Mouse (Mus musculus) neural tube, embryonic 14.5 days (tissue): ENCODE measurements around the gene Wbp2. TPM values are rescaled to one million over a fixed set of nuclear protein-coding genes. Genes with fewer than 3 reads are reported as not detected.
A peak's percentile ranks its signal among the peaks of the same experiment; 100 is the strongest.

Source experiments
- ATAC-seq: fragments of 200-750 bp; cut with Nextera tagmentation; 2 replicates; pipeline ENCODE4 v1.8.0; 2017; ENCODE audit warnings: low read depth, mild to moderate bottlenecking, moderate TSS enrichment, moderate library complexity
- H3K27ac ChIP-seq: fragments of 300-500 bp; sonication (generic); 2 replicates; pipeline ENCODE4 v1.5.1; 2014; ENCODE audit warnings: low read depth, mild to moderate bottlenecking, control low read depth, low read length, moderate library complexity, mixed read lengths
- H3K27me3 ChIP-seq: fragments of 300-500 bp; sonication (generic); 2 replicates; pipeline ENCODE4 v1.6.1; 2014; ENCODE audit warnings: low read length; ENCODE audit not compliant: control insufficient read depth, insufficient read depth
- H3K36me3 ChIP-seq: fragments of 300-500 bp; sonication (generic); 2 replicates; pipeline ENCODE4 v1.6.1; 2014; ENCODE audit warnings: low read length, mixed read lengths; ENCODE audit not compliant: control insufficient read depth, insufficient read depth
- H3K4me1 ChIP-seq: fragments of 300-500 bp; sonication (generic); 2 replicates; pipeline ENCODE4 v1.6.1; 2014; ENCODE audit warnings: low read length; ENCODE audit not compliant: control insufficient read depth, insufficient read depth
- H3K4me2 ChIP-seq: fragments of 300-500 bp; sonication (generic); 2 replicates; pipeline ENCODE4 v1.6.1; 2014; ENCODE audit warnings: mild to moderate bottlenecking, low read depth, low read length, control low read depth
- H3K4me3 ChIP-seq: fragments of 300-500 bp; sonication (generic); 2 replicates; pipeline ENCODE4 v1.5.1; 2014; ENCODE audit warnings: low read depth, low read length, control low read depth, mixed read lengths
- H3K9ac ChIP-seq: fragments of 300-500 bp; sonication (generic); replicated peaks from 2 replicates; pipeline ENCODE4 v1.6.1; 2014; ENCODE audit warnings: low read depth, mild to moderate bottlenecking, control low read depth, low read length, mixed read lengths
- H3K9me3 ChIP-seq: fragments of 300-500 bp; sonication (generic); 2 replicates; pipeline ENCODE4 v1.6.1; 2016; ENCODE audit warnings: low read length; ENCODE audit not compliant: control insufficient read depth
- WGBS: fragments of 180-500 bp; shearing (Covaris S2); extraction: QIAGEN DNeasy Blood & Tissue Kit; methylation state at CpG from one replicate; pipeline ENCODE4 v1.1.7; 2014; 5-methylcytosine and 5-hydroxymethylcytosine counted together
- polyA plus RNA-seq: library from polyadenylated mRNA; unstranded; fragments of >200 nt; fragmentation: Nextera tagmentation; extraction: Ambion mirVana; gene quantifications from 2 replicates; pipeline ENCODE4 v1.2.1, GENCODE M21; 2014

Gene Wbp2
- polyA plus RNA-seq, 1 experiment from 2014 or later = 177 TPM

DNA sequence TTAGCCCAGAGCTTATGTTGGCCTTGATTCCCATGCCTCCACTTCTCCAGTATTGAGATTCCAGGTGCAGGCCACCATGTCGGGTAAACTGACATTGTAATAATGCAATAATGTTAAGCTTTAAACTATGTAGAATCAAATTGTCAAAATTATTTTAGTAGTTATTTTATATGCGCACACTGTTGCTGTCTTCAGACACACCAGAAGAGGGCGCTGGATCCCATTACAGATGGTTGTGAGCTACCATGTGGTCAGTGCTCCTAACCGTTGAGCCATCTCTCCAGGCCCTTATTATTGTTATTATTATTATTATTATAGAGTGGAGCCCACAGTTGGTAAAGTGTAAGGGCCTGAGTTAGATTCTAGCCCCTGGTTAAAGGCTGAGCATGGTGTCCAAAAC lies 24.3 kb upstream of the Wbp2 start:
- WGBS = 79% methylated on average over 4 of the region's 4 CpGs
- no peak overlapping the region for H3K9ac ChIP-seq
- H3K4me2 ChIP-seq = no peak overlapping the region
- no peaks in the 10 kb centered on the region for H3K36me3 ChIP-seq
- H3K27me3 ChIP-seq = peaks cover 43% of the 10 kb centered on the region
- H3K9me3 ChIP-seq = no peaks in the 10 kb centered on the region
- H3K4me3 ChIP-seq = no peak overlapping the region
- peaks cover 3% of the 10 kb centered on the region; the same call in 1 of the 2 replicates for H3K4me1 ChIP-seq
- ATAC-seq = no peak
- H3K27ac ChIP-seq = no peak overlapping the region

DNA sequence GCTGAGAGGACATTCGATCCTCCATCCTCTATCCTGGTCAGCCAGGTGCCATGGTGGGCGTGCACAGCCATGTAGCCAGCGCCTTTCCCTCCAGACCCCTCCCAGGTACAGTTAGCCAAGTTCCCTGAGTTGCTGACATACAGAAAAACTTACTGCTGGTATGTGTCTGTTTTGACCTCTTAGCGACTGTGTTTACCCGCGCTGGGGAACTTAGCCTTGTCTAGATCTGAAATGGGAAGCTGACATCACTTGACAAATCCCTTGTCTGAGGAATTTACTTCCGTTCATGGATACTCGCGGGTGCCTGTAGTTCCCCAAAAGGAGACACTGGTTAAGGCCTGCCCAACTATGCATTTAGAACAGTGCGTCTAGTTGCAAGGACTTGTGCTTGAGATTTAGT lies 23.7 kb upstream of the Wbp2 start:
- Histone ChIP-seq H3K27me3 (peaks cover 43% of the 10 kb centered on the region), H3K4me3 (peak overlapping the region; percentile 25; the same call in 1 of the 2 replicates), H3K9ac (no peak overlapping the region), H3K36me3 (no peaks in the 10 kb centered on the region), H3K27ac (no peak overlapping the region), H3K4me2 (peak overlapping the region; percentile 45; the same call in 1 of the 2 replicates), H3K4me1 (peaks cover 3% of the 10 kb centered on the region; the same call in 1 of the 2 replicates), H3K9me3 (no peaks in the 10 kb centered on the region)
- WGBS = 35% methylated on average over 10 of the region's 10 CpGs
- ATAC-seq = no peak

DNA sequence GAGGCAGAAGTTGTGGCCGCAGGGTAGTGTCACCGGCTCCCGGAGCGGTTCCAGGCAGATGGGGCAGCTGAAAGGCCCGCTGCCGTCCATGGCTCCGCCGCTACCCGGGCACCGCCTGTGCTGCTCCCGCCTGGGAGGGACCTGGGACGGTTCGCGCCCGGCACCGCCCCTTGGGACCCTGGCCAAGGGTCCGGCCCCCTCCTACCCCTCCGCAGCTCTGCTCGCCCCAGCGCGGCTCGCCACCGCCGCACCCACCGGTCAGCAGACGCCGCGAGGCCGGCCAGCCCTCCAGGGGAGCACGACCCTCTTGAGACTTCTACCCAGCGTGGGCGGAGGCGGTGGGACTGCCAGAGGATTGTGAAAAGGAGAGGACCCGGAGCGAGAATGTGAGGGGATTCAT lies 23.3 kb upstream of the Wbp2 start:
- Histone ChIP-seq H3K9ac (peak overlapping the region; percentile 34; the same call in 1 of the 2 replicates), H3K27me3 (peaks cover 43% of the 10 kb centered on the region), H3K27ac (no peak overlapping the region), H3K4me2 (peak overlapping the region; percentile 45), H3K4me3 (peak overlapping the region; percentile 25), H3K4me1 (peaks cover 3% of the 10 kb centered on the region; the same call in 1 of the 2 replicates), H3K36me3 (no peaks in the 10 kb centered on the region), H3K9me3 (no peaks in the 10 kb centered on the region)
- no peak; the same call in 1 of the 2 replicates for ATAC-seq
- under 1% methylated on average over 35 of the region's 35 CpGs for WGBS

DNA sequence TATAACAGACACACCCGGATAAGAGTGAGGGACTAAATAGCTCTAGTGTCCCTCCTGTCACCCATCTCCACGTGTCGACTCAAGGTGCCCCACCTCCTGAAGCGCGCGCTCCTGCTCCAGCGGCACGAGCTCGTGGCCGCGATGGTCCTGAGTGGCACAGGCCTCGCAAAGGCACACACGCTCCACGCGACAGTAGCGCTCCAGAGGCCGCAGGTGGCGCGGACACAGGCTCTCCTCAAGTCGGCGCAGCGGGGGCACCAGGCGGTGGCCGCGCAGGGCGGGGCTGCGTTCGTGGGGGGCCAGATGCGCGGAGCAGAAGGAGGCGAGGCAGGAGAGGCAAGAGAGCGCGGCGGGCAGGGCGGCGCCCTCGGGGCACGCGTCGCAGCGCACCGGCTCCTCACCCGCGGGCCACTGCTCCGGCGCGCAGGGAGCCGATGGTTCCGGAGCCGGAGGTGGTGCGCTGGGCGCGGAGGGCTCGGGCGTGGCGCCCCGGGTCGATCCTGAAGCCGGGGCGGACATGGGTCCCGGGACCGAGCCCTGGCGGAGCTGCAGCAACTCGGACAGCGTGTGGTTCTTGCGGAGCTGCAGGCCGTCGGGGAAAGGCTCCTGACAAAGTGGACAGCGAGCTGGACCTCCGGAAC lies 22.8 kb upstream of the Wbp2 start:
- peaks cover 5% of the 10 kb centered on the region for H3K4me1 ChIP-seq
- no peaks in the 10 kb centered on the region for H3K36me3 ChIP-seq
- no peak overlapping the region for H3K27ac ChIP-seq
- 3% methylated on average over 62 of the region's 70 CpGs for WGBS
- ATAC-seq = no peak; the same call in 1 of the 2 replicates
- peaks cover 43% of the 10 kb centered on the region for H3K27me3 ChIP-seq
- peak overlapping the region; percentile 25 for H3K4me3 ChIP-seq
- H3K9me3 ChIP-seq = no peaks in the 10 kb centered on the region
- peak overlapping the region; percentile 34; the same call in 1 of the 2 replicates for H3K9ac ChIP-seq
- peak overlapping the region; percentile 45 for H3K4me2 ChIP-seq

- Histone ChIP-seq H3K4me1 (peaks cover 7% of the 10 kb centered on the region), H3K4me2 (peak overlapping the region; percentile 45; the same call in 1 of the 2 replicates), H3K9ac (no peak overlapping the region), H3K27ac (no peak overlapping the region), H3K36me3 (no peaks in the 10 kb centered on the region), H3K9me3 (no peaks in the 10 kb centered on the region), H3K4me3 (no peak overlapping the region), H3K27me3 (peaks cover 43% of the 10 kb centered on the region)
- ATAC-seq = no peak
- WGBS = 4% methylated on average over 23 of the region's 23 CpGs
Measured at GRCm38 (mm10) chr11:116108464-116109137, 21.8 kb upstream of the Wbp2 start.

- no peaks in the 10 kb centered on the region for H3K9me3 ChIP-seq
- H3K4me3 ChIP-seq = no peak overlapping the region
- no peak for ATAC-seq
- H3K9ac ChIP-seq = no peak overlapping the region
- H3K27me3 ChIP-seq = peaks cover 43% of the 10 kb centered on the region
- no peaks in the 10 kb centered on the region for H3K36me3 ChIP-seq
- no peak overlapping the region for H3K4me2 ChIP-seq
- H3K4me1 ChIP-seq = peaks cover 7% of the 10 kb centered on the region
- no peak overlapping the region for H3K27ac ChIP-seq
- whole genome bisulfite sequencing = 10% methylated on average over 19 of the region's 19 CpGs
Measured at GRCm38 (mm10) chr11:116107777-116108285, 21.0 kb upstream of the Wbp2 start.

DNA sequence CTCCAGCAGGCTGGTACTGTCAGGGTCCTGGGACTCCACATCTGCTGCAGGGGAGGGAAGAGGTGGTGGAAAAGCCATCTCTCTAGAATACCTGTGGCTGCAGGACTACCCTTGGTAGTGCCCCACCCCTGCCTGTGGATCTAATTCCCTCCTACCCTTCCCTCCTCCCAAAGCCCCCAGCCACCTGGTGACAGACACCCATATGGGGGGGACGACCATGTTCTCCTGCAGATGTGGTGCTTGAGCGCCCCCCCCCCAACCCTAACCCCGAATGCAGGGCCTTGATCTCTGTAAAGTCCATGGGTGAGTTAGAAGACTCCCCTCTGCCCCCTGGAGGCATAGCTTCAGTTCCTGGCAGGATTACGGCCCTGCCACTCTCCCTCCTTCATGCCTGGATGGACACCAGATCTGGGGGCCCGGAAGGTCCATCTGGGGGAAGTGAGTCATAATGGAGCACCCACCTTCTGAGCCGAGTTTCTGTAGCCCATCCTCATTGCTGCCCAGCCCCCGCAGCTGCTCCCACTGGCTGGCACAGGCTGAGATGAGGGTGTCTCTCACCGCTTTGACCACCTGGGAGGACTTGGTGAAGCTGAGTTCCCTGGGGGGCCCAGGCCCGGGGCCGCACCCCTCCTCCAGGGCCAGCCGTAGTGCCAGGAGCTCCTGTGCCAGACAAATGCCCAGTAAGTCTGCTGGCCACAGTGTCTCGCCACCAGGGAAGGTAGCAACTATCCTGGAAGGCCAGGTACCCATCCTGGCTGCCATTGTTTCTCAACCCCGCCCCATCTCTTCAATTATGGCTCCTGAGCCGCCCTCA lies 20.4 kb upstream of the Wbp2 start:
- ATAC-seq = no peak
- Histone ChIP-seq H3K4me1 (peaks cover 7% of the 10 kb centered on the region), H3K4me2 (no peak overlapping the region), H3K36me3 (no peaks in the 10 kb centered on the region), H3K4me3 (no peak overlapping the region), H3K27me3 (peaks cover 43% of the 10 kb centered on the region), H3K27ac (no peak overlapping the region), H3K9ac (no peak overlapping the region), H3K9me3 (no peaks in the 10 kb centered on the region)
- 19% methylated on average over 14 of the region's 14 CpGs for WGBS

DNA sequence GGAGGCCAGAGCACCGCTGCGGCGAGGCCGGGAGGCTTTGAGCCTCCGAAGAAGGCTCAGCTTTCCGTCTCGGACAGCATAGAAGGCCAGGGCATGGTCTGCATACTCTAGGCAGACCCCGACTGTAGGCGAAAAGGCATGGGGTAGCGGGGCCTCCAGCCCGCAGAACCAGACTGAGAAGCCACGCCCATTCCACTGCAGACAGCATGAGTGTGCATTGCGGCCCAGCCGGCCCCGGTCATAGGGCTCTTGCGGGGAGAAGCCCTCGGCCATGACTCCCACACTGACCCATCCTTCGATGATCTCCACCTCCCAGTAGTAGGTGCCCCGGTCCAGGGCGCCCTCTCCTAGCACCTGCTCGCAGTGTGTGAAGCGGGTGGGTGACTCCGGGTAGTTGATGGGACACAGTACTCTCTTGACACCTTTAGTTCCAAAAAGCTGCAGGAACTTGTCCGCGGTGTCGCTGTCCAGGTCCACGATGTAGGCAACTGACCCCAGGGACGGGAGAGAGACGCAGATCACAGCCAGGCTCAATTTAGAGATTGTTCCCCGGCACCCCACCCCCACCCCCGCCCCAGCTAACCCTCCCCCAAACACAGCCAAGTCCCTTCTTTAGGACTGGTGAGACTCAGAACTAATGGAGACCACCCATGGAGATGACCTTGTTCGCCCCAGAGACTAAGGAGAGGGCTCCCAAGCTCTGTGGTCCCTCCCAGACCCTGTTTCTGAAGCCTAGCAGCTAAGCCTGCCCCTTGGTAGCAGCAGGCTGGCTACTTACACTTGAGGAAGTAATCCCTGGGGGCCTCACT lies 19.6 kb upstream of the Wbp2 start:
- ATAC-seq = no peak
- no peak overlapping the region for H3K27ac ChIP-seq
- peaks cover 43% of the 10 kb centered on the region for H3K27me3 ChIP-seq
- no peak overlapping the region for H3K9ac ChIP-seq
- no peak overlapping the region for H3K4me2 ChIP-seq
- WGBS = 22% methylated on average over 32 of the region's 32 CpGs
- H3K36me3 ChIP-seq = no peaks in the 10 kb centered on the region
- H3K4me3 ChIP-seq = no peak overlapping the region
- H3K9me3 ChIP-seq = no peaks in the 10 kb centered on the region
- H3K4me1 ChIP-seq = peaks cover 7% of the 10 kb centered on the region
